Mouse (Mus musculus): Measurements from ENCODE around the gene Ppp4r4. TPM values are rescaled to one million over a fixed set of nuclear protein-coding genes. Genes with fewer than 3 reads are reported as not detected.
"Not testable (repeated sequence)": the region's sequence is repeated elsewhere in the genome, so short reads cannot be mapped to it uniquely, and the experiment has no call there.

The Ppp4r4 gene
- polyA plus RNA-seq, 1 experiment from 2014 or later = 1.1 TPM

GRCm38 (mm10) chr12:103544213-103544612 lies 12.1 kb downstream of the Ppp4r4 start:
- WGBS = 7% methylated on average over 3 of the region's 3 CpGs
- H3K4me2 ChIP-seq (replicated peaks) = no peak overlapping the region
- no peak for ATAC-seq (ENCODE audit: low FRiP score, low read depth)
- H3K4me1 ChIP-seq = no peaks in the 10 kb centered on the region
- H3K36me3 ChIP-seq = no peaks in the 10 kb centered on the region
- no peak overlapping the region for H3K27ac ChIP-seq
- H3K27me3 ChIP-seq = no peaks in the 10 kb centered on the region
- no peaks in the 10 kb centered on the region for H3K9me3 ChIP-seq
- H3K9ac ChIP-seq = no peak overlapping the region
- H3K4me3 ChIP-seq = no peak overlapping the region

- Histone ChIP-seq H3K27ac (no peak overlapping the region), H3K4me3 (no peak overlapping the region), H3K9ac (no peak overlapping the region), H3K36me3 (no peaks in the 10 kb centered on the region), H3K4me1 (no peaks in the 10 kb centered on the region), H3K4me2 (replicated peaks) (no peak overlapping the region), H3K9me3 (no peaks in the 10 kb centered on the region), H3K27me3 (no peaks in the 10 kb centered on the region)
- ATAC-seq (ENCODE audit: low FRiP score, low read depth) = no peak
- 49% methylated on average over 2 of the region's 2 CpGs for WGBS
Measured at GRCm38 (mm10) chr12:103547438-103547837, 15.4 kb downstream of the Ppp4r4 start.

- Histone ChIP-seq H3K9me3 (no peaks in the 10 kb centered on the region), H3K4me3 (no peak overlapping the region), H3K4me1 (no peaks in the 10 kb centered on the region), H3K27me3 (no peaks in the 10 kb centered on the region), H3K27ac (no peak overlapping the region), H3K36me3 (no peaks in the 10 kb centered on the region), H3K9ac (no peak overlapping the region), H3K4me2 (replicated peaks) (no peak overlapping the region)
- ATAC-seq (ENCODE audit: low FRiP score, low read depth) = no peak
- 49% methylated on average over 4 of the region's 4 CpGs for WGBS
Measured at GRCm38 (mm10) chr12:103548526-103548925, 16.4 kb downstream of the Ppp4r4 start.

- WGBS = 82% methylated on average over 6 of the region's 6 CpGs
- no peak overlapping the region for H3K4me2 ChIP-seq (replicated peaks)
- ATAC-seq (ENCODE audit: low FRiP score, low read depth) = no peak
- H3K36me3 ChIP-seq = no peaks in the 10 kb centered on the region
- no peaks in the 10 kb centered on the region for H3K4me1 ChIP-seq
- H3K27ac ChIP-seq = no peak overlapping the region
- H3K9me3 ChIP-seq = no peaks in the 10 kb centered on the region
- no peak overlapping the region for H3K4me3 ChIP-seq
- no peaks in the 10 kb centered on the region for H3K27me3 ChIP-seq
- H3K9ac ChIP-seq = no peak overlapping the region
Measured at GRCm38 (mm10) chr12:103550047-103550446, 18.0 kb downstream of the Ppp4r4 start.

- Histone ChIP-seq H3K27ac (no peak overlapping the region), H3K27me3 (no peaks in the 10 kb centered on the region), H3K4me2 (replicated peaks) (no peak overlapping the region), H3K4me3 (no peak overlapping the region), H3K36me3 (no peaks in the 10 kb centered on the region), H3K4me1 (no peaks in the 10 kb centered on the region), H3K9me3 (no peaks in the 10 kb centered on the region), H3K9ac (no peak overlapping the region)
- WGBS = 50% methylated on average over 4 of the region's 4 CpGs
- ATAC-seq (ENCODE audit: low FRiP score, low read depth) = no peak
Measured at GRCm38 (mm10) chr12:103551422-103551821, 19.3 kb downstream of the Ppp4r4 start.

- WGBS = 80% methylated on average over 2 of the region's 2 CpGs
- Histone ChIP-seq H3K27ac (no peak overlapping the region), H3K9me3 (no peaks in the 10 kb centered on the region), H3K36me3 (no peaks in the 10 kb centered on the region), H3K4me3 (no peak overlapping the region), H3K27me3 (no peaks in the 10 kb centered on the region), H3K4me2 (replicated peaks) (no peak overlapping the region), H3K4me1 (no peaks in the 10 kb centered on the region), H3K9ac (no peak overlapping the region)
- no peak for ATAC-seq (ENCODE audit: low FRiP score, low read depth)
Measured at GRCm38 (mm10) chr12:103552506-103552905, 20.4 kb downstream of the Ppp4r4 start.

GRCm38 (mm10) chr12:103553497-103553896 lies 21.4 kb downstream of the Ppp4r4 start:
- ATAC-seq (ENCODE audit: low FRiP score, low read depth) = no peak

GRCm38 (mm10) chr12:103556856-103557255 lies 24.8 kb downstream of the Ppp4r4 start:
- Histone ChIP-seq H3K27ac (no peak overlapping the region), H3K36me3 (no peaks in the 10 kb centered on the region)

More at GRCm38 (mm10) chr12:103553497-103553896, 21.4 kb downstream of the Ppp4r4 start:
- Histone ChIP-seq H3K4me2 (replicated peaks) (no peak overlapping the region), H3K27me3 (no peaks in the 10 kb centered on the region), H3K27ac (no peak overlapping the region), H3K4me3 (no peak overlapping the region), H3K9ac (no peak overlapping the region), H3K4me1 (no peaks in the 10 kb centered on the region), H3K36me3 (no peaks in the 10 kb centered on the region), H3K9me3 (no peaks in the 10 kb centered on the region)
- 69% methylated on average over 3 of the region's 3 CpGs for WGBS

GRCm38 (mm10) chr12:103564726-103565125 lies 32.6 kb downstream of the Ppp4r4 start:
- no peak overlapping the region for H3K4me2 ChIP-seq (replicated peaks)
- H3K9ac ChIP-seq = no peak overlapping the region
- no peak overlapping the region for H3K4me3 ChIP-seq
- H3K27ac ChIP-seq = no peak overlapping the region
- no peaks in the 10 kb centered on the region for H3K27me3 ChIP-seq
- WGBS = 62% methylated on average over 1 of the region's 1 CpGs
- ATAC-seq (ENCODE audit: low FRiP score, low read depth) = no peak
- no peaks in the 10 kb centered on the region for H3K36me3 ChIP-seq
- H3K4me1 ChIP-seq = no peaks in the 10 kb centered on the region
- H3K9me3 ChIP-seq = no peaks in the 10 kb centered on the region

More at GRCm38 (mm10) chr12:103556856-103557255, 24.8 kb downstream of the Ppp4r4 start:
- no peaks in the 10 kb centered on the region for H3K4me1 ChIP-seq
- no peaks in the 10 kb centered on the region for H3K27me3 ChIP-seq
- 82% methylated on average over 5 of the region's 5 CpGs for WGBS
- H3K9ac ChIP-seq = no peak overlapping the region
- H3K9me3 ChIP-seq = no peaks in the 10 kb centered on the region
- no peak overlapping the region for H3K4me3 ChIP-seq
- ATAC-seq (ENCODE audit: low FRiP score, low read depth) = no peak
- H3K4me2 ChIP-seq (replicated peaks) = no peak overlapping the region

GRCm38 (mm10) chr12:103565151-103565550 lies 33.1 kb downstream of the Ppp4r4 start:
- no peak overlapping the region for H3K4me3 ChIP-seq
- no peaks in the 10 kb centered on the region for H3K4me1 ChIP-seq
- no peaks in the 10 kb centered on the region for H3K27me3 ChIP-seq
- no peak for ATAC-seq (ENCODE audit: low FRiP score, low read depth)
- no peak overlapping the region for H3K4me2 ChIP-seq (replicated peaks)
- H3K9me3 ChIP-seq = no peaks in the 10 kb centered on the region
- WGBS = 77% methylated on average over 7 of the region's 7 CpGs
- H3K27ac ChIP-seq = no peak overlapping the region
- H3K9ac ChIP-seq = no peak overlapping the region
- H3K36me3 ChIP-seq = no peaks in the 10 kb centered on the region

GRCm38 (mm10) chr12:103567129-103567528 lies 35.0 kb downstream of the Ppp4r4 start:
- Histone ChIP-seq H3K4me1 (no peaks in the 10 kb centered on the region), H3K4me3 (no peak overlapping the region), H3K36me3 (no peaks in the 10 kb centered on the region), H3K27ac (no peak overlapping the region), H3K4me2 (replicated peaks) (no peak overlapping the region), H3K9ac (no peak overlapping the region), H3K9me3 (no peaks in the 10 kb centered on the region), H3K27me3 (no peaks in the 10 kb centered on the region)
- 60% methylated on average over 3 of the region's 3 CpGs for WGBS
- no peak for ATAC-seq (ENCODE audit: low FRiP score, low read depth)

- no peak overlapping the region for H3K9ac ChIP-seq
- WGBS = 60% methylated on average over 6 of the region's 6 CpGs
- H3K9me3 ChIP-seq = no peaks in the 10 kb centered on the region
- H3K4me1 ChIP-seq = no peaks in the 10 kb centered on the region
- no peak overlapping the region for H3K4me3 ChIP-seq
- no peak overlapping the region for H3K27ac ChIP-seq
- no peaks in the 10 kb centered on the region for H3K27me3 ChIP-seq
- no peaks in the 10 kb centered on the region for H3K36me3 ChIP-seq
- H3K4me2 ChIP-seq (replicated peaks) = no peak overlapping the region
- no peak for ATAC-seq (ENCODE audit: low FRiP score, low read depth)
Measured at GRCm38 (mm10) chr12:103569690-103570089, 37.6 kb downstream of the Ppp4r4 start.

GRCm38 (mm10) chr12:103578148-103578547 lies 46.1 kb downstream of the Ppp4r4 start:
- H3K4me3 ChIP-seq; H3K9me3 ChIP-seq; H3K4me2 ChIP-seq (replicated peaks); H3K27ac ChIP-seq; ATAC-seq (ENCODE audit: low FRiP score, low read depth); H3K36me3 ChIP-seq; H3K4me1 ChIP-seq; H3K9ac ChIP-seq; H3K27me3 ChIP-seq: not testable (repeated sequence)
- 88% methylated on average over 6 of the region's 6 CpGs for WGBS
